Mouse (Mus musculus) liver, adult 2 months (tissue): ENCODE measurements around the gene Dlgap5. TPM values are rescaled to one million over a fixed set of nuclear protein-coding genes. Genes with fewer than 3 reads are reported as not detected.

Experiments
- DNase-seq: peaks from one replicate; pipeline ENCODE4 v3.0.0-alpha.2; 2011; ENCODE audit warnings: low read depth, low spot score; ENCODE audit errors: extremely low read depth
- H3K27ac ChIP-seq: fragments of 200-500 bp; replicated peaks from 2 replicates; pipeline ENCODE4 v1.5.1; 2012; ENCODE audit warnings: low read depth, mild to moderate bottlenecking, control low read depth, inconsistent platforms, low read length; ENCODE audit not compliant: insufficient read depth
- H3K27me3 ChIP-seq: fragments of 200-500 bp; 2 replicates; pipeline ENCODE4 v1.6.1; 2012; ENCODE audit warnings: mild to moderate bottlenecking, moderate library complexity, low read length, inconsistent platforms; ENCODE audit not compliant: control insufficient read depth, insufficient read depth
- H3K36me3 ChIP-seq: fragments of 200-500 bp; 2 replicates; pipeline ENCODE4 v1.6.1; 2012; ENCODE audit warnings: low read length, inconsistent platforms; ENCODE audit not compliant: control insufficient read depth, insufficient read depth
- H3K4me1 ChIP-seq: fragments of 200-500 bp; 2 replicates; pipeline ENCODE4 v1.6.1; 2011; ENCODE audit warnings: low read length; ENCODE audit not compliant: control insufficient read depth, insufficient read depth
- H3K4me3 ChIP-seq: fragments of 200-500 bp; 2 replicates; pipeline ENCODE4 v1.5.1; 2011; ENCODE audit warnings: low read depth, mild to moderate bottlenecking, control low read depth, low read length, moderate library complexity; ENCODE audit not compliant: insufficient read depth
- H3K79me2 ChIP-seq: fragments of 200-500 bp; 2 replicates; pipeline ENCODE4 v1.6.1; 2012; ENCODE audit warnings: inconsistent platforms, mild to moderate bottlenecking, low read length, moderate library complexity; ENCODE audit not compliant: control insufficient read depth, insufficient read depth
- H3K9ac ChIP-seq: fragments of 200-500 bp; 2 replicates; pipeline ENCODE4 v1.6.1; 2012; ENCODE audit warnings: low read depth, mild to moderate bottlenecking, control low read depth, inconsistent platforms, low read length
- CTCF ChIP-seq: fragments of 200-500 bp; IDR thresholded peaks from 2 replicates; pipeline ENCODE4 v1.5.1; 2011; ENCODE audit warnings: low read depth, low read length, control low read depth
- POLR2A ChIP-seq: fragments of 200-500 bp; IDR thresholded peaks from 2 replicates; pipeline ENCODE4 v1.6.1; 2011; ENCODE audit warnings: low read length, control low read depth; ENCODE audit not compliant: insufficient read depth; ENCODE audit errors: extremely low read depth
- WGBS: fragments of 180-500 bp; shearing (Covaris S2); methylation state at CpG from one replicate; pipeline ENCODE4 v1.1.7; 2018; 5-methylcytosine and 5-hydroxymethylcytosine counted together
- polyA plus RNA-seq: library from polyadenylated mRNA; depleted of rRNA; stranded (reverse); fragments of >200 nt; gene quantifications from 2 replicates; pipeline ENCODE4 v1.2.3, GENCODE M21; 2012
- total RNA-seq: library from RNA; depleted of rRNA; stranded (reverse); fragments of >200 nt; gene quantifications from 2 replicates; pipeline ENCODE4 v1.2.3, GENCODE M21; 2014

The Dlgap5 gene
- total and polyA plus RNA-seq, 2 experiments, result 0.04 to 0.74 TPM

GRCm38 (mm10) chr14:47354948-47355347 lies 63.3 kb downstream of the Dlgap5 start:
- H3K27ac ChIP-seq, result no peak overlapping the region
- H3K27me3 ChIP-seq, result no peaks in the 10 kb centered on the region
- H3K4me3 ChIP-seq, result no peak overlapping the region
- H3K79me2 ChIP-seq, result no peaks in the 10 kb centered on the region
- DNase-seq, result no peak
- no peak overlapping the region for H3K9ac ChIP-seq
- peaks cover 7% of the 10 kb centered on the region for H3K4me1 ChIP-seq
- 73% methylated on average over 5 of the region's 5 CpGs for WGBS
- no peak for TF ChIP-seq POLR2A
- TF ChIP-seq CTCF, result no peak
- no peaks in the 10 kb centered on the region for H3K36me3 ChIP-seq

GRCm38 (mm10) chr14:47354111-47354577 lies 64.1 kb downstream of the Dlgap5 start:
- H3K36me3 ChIP-seq, result no peaks in the 10 kb centered on the region
- no peak overlapping the region for H3K4me3 ChIP-seq
- H3K27ac ChIP-seq, result 0 out of 2 replicates have a peak overlapping the region, but pooled peaks have one; percentile 15
- peaks cover 7% of the 10 kb centered on the region for H3K4me1 ChIP-seq
- 39% methylated on average over 8 of the region's 8 CpGs for WGBS
- H3K9ac ChIP-seq, result no peak overlapping the region
- H3K27me3 ChIP-seq, result no peaks in the 10 kb centered on the region
- DNase-seq, result peak; percentile 67
- no peaks in the 10 kb centered on the region for H3K79me2 ChIP-seq
- TF ChIP-seq CTCF, result peak; percentile 59
- no peak for TF ChIP-seq POLR2A

- WGBS, result 36% methylated on average over 4 of the region's 4 CpGs
- Histone ChIP-seq H3K9ac (no peak overlapping the region), H3K27ac (no peak overlapping the region), H3K27me3 (no peaks in the 10 kb centered on the region), H3K79me2 (no peaks in the 10 kb centered on the region), H3K4me3 (no peak overlapping the region), H3K36me3 (no peaks in the 10 kb centered on the region), H3K4me1 (peaks cover 7% of the 10 kb centered on the region)
- DNase-seq, result peak; percentile 81
- TF ChIP-seq CTCF (no peak), POLR2A (no peak)
These were observed 65.0 kb downstream of the Dlgap5 start for GRCm38 (mm10) chr14:47353240-47353639.

- H3K79me2 ChIP-seq, result no peaks in the 10 kb centered on the region
- H3K36me3 ChIP-seq, result no peaks in the 10 kb centered on the region
- H3K4me3 ChIP-seq, result no peak overlapping the region
- 83% methylated on average over 10 of the region's 10 CpGs for WGBS
- no peak for TF ChIP-seq CTCF
- no peak for TF ChIP-seq POLR2A
- H3K27ac ChIP-seq, result no peak overlapping the region
- H3K9ac ChIP-seq, result no peak overlapping the region
- no peak for DNase-seq
- peaks cover 7% of the 10 kb centered on the region for H3K4me1 ChIP-seq
- no peaks in the 10 kb centered on the region for H3K27me3 ChIP-seq
These were observed 65.9 kb downstream of the Dlgap5 start for GRCm38 (mm10) chr14:47352272-47352671.

DNA sequence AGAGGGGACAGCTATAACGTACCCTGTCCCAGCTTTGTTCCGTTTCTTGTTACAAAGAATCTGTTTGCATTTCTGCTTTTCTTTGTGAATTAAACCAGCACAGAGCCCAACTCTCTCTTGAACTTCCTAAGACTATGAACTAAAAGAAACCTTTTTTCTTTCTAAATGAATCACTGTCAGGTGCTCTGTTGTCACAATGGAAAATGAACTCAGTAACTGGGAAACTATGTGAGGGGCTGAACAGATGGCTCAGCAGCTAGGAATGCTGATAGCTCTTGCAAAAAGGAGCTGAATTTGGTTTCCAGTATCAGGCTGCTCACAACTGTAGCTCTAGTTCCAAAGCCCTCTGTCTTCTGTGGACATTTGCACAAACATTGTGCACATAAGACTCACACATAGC lies 67.2 kb downstream of the Dlgap5 start:
- no peak overlapping the region for H3K9ac ChIP-seq

GRCm38 (mm10) chr14:47346715-47347114 lies 71.5 kb downstream of the Dlgap5 start:
- H3K9ac ChIP-seq, result no peak overlapping the region
- 81% methylated on average over 1 of the region's 1 CpGs for WGBS
- H3K36me3 ChIP-seq, result no peaks in the 10 kb centered on the region
- H3K27me3 ChIP-seq, result no peaks in the 10 kb centered on the region
- no peak for DNase-seq
- no peaks in the 10 kb centered on the region for H3K4me1 ChIP-seq
- TF ChIP-seq CTCF (no peak), POLR2A (no peak)
- H3K79me2 ChIP-seq, result no peaks in the 10 kb centered on the region
- no peak overlapping the region for H3K27ac ChIP-seq
- H3K4me3 ChIP-seq, result no peak overlapping the region

More for the DNA sequence above, 67.2 kb downstream of the Dlgap5 start:
- peaks cover 7% of the 10 kb centered on the region for H3K4me1 ChIP-seq
- DNase-seq, result peak; percentile 25
- TF ChIP-seq POLR2A, result no peak
- no peak for TF ChIP-seq CTCF
- no peaks in the 10 kb centered on the region for H3K27me3 ChIP-seq
- 92% methylated on average over 2 of the region's 2 CpGs for WGBS
- no peaks in the 10 kb centered on the region for H3K36me3 ChIP-seq
- no peak overlapping the region for H3K4me3 ChIP-seq
- no peaks in the 10 kb centered on the region for H3K79me2 ChIP-seq
- no peak overlapping the region for H3K27ac ChIP-seq
